Mouse (Mus musculus) intestine, embryonic 15.5 days (tissue): ENCODE measurements at regions not wholly inside any gene's neighbourhood (a gene's known extent, or its start where the extent isn't known, plus 50 kb on each side); places are given as distances from the start of the nearest gene placed in this dataset.
A peak's percentile ranks its signal among the peaks of the same experiment; 100 is the strongest.

Source experiments
- ATAC-seq: fragments of 200-750 bp; cut with Nextera tagmentation; 2 replicates; pipeline ENCODE4 v1.8.0; 2017; ENCODE audit warnings: moderate TSS enrichment, moderate library complexity
- H3K27ac ChIP-seq: fragments of 300-500 bp; sonication (generic); 2 replicates; pipeline ENCODE4 v1.5.1; 2015; ENCODE audit warnings: mild to moderate bottlenecking, inconsistent platforms
- H3K27me3 ChIP-seq: fragments of 300-500 bp; sonication (generic); replicated peaks from 2 replicates; pipeline ENCODE4 v1.6.1; 2015; ENCODE audit warnings: inconsistent platforms
- H3K36me3 ChIP-seq: fragments of 300-500 bp; sonication (generic); 2 replicates; pipeline ENCODE4 v1.6.1; 2015; ENCODE audit warnings: inconsistent platforms
- H3K4me1 ChIP-seq: fragments of 300-500 bp; sonication (generic); replicated peaks from 2 replicates; pipeline ENCODE4 v1.6.1; 2015; ENCODE audit warnings: inconsistent platforms
- H3K4me2 ChIP-seq: fragments of 300-500 bp; sonication (generic); replicated peaks from 2 replicates; pipeline ENCODE4 v1.6.1; 2015; ENCODE audit warnings: mild to moderate bottlenecking, inconsistent platforms
- H3K4me3 ChIP-seq: fragments of 300-500 bp; sonication (generic); replicated peaks from 2 replicates; pipeline ENCODE4 v1.5.1; 2015; ENCODE audit warnings: inconsistent platforms
- H3K9ac ChIP-seq: fragments of 300-500 bp; sonication (generic); 2 replicates; pipeline ENCODE4 v1.6.1; 2015; ENCODE audit warnings: inconsistent platforms
- H3K9me3 ChIP-seq: fragments of 300-500 bp; sonication (generic); 2 replicates; pipeline ENCODE4 v1.6.1; 2016; ENCODE audit warnings: inconsistent platforms
- WGBS: fragments of 180-500 bp; shearing (Covaris S2); methylation state at CpG from one replicate; pipeline ENCODE4 v1.1.7; 2015; 5-methylcytosine and 5-hydroxymethylcytosine counted together

GRCm38 (mm10) chr12:71768890-71769289 lies 62.0 kb upstream of the Daam1 start:
- ATAC-seq: peak; percentile 58; the same call in 1 of the 2 replicates
- H3K27me3 ChIP-seq: no peaks in the 10 kb centered on the region
- no peaks in the 10 kb centered on the region for H3K36me3 ChIP-seq
- H3K9me3 ChIP-seq: no peaks in the 10 kb centered on the region
- H3K27ac ChIP-seq: no peak overlapping the region
- H3K4me1 ChIP-seq: no peaks in the 10 kb centered on the region
- H3K4me2 ChIP-seq: peak overlapping the region; percentile 65
- peak overlapping the region; percentile 29 for H3K4me3 ChIP-seq
- WGBS: 22% methylated on average over 9 of the region's 9 CpGs
- no peak overlapping the region for H3K9ac ChIP-seq

DNA sequence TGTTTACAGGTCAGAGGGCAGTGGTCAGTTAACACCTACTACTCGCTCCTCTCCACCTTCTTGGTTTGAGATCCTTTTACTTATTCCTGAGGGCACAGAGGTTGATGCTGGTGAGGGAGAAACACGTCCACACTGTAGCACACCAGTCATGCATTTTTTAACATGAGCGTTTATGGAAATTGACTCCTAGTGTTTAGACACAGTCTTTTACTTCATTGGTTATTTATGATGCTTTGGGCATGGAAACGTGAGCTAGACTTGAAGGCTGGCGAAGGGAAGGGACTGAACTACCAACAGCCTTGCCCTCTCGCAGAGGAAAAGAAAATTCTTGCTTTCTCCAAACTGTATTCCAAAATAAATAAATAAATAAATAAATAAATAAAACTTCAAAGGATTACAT lies 61.6 kb upstream of the Daam1 start:
- Histone ChIP-seq H3K4me2 (peak overlapping the region; percentile 65; the same call in 1 of the 2 replicates), H3K36me3 (no peaks in the 10 kb centered on the region), H3K27me3 (no peaks in the 10 kb centered on the region), H3K4me1 (no peaks in the 10 kb centered on the region), H3K9ac (no peak overlapping the region), H3K9me3 (no peaks in the 10 kb centered on the region), H3K4me3 (no peak overlapping the region), H3K27ac (no peak overlapping the region)
- no peak for ATAC-seq
- WGBS: 59% methylated on average over 6 of the region's 6 CpGs

DNA sequence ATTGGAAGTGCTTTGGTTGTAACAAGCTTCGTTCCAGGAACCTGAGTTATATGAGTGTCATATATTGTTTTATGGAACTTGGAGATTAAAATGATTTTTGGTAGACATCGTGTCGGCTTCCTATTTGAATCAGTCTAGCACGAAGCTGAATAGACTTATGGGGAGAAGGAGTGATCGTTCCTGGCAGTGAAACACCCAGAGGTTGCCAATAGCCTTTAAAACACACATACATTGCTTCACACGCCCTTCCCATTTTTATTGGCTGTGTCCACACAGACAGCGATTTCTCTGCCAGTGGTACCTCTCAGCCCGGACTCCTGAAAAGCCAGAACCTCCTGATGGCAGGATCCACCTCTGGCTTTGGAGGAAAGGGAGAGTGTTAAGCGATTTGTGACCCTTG lies 57.0 kb upstream of the Daam1 start:
- no peaks in the 10 kb centered on the region for H3K36me3 ChIP-seq
- H3K27me3 ChIP-seq: no peaks in the 10 kb centered on the region
- 67% methylated on average over 9 of the region's 9 CpGs for WGBS
- no peak for ATAC-seq
- H3K9ac ChIP-seq: no peak overlapping the region
- no peak overlapping the region for H3K4me3 ChIP-seq
- peaks cover 7% of the 10 kb centered on the region; the same call in 1 of the 2 replicates for H3K4me1 ChIP-seq
- no peak overlapping the region for H3K4me2 ChIP-seq
- H3K27ac ChIP-seq: no peak overlapping the region
- H3K9me3 ChIP-seq: no peaks in the 10 kb centered on the region

GRCm38 (mm10) chr12:71775126-71775525 lies 55.8 kb upstream of the Daam1 start:
- WGBS: 80% methylated on average over 12 of the region's 12 CpGs

GRCm38 (mm10) chr12:71778137-71778536 lies 52.7 kb upstream of the Daam1 start:
- WGBS: 17% methylated on average over 14 of the region's 14 CpGs
- Histone ChIP-seq H3K27me3 (no peaks in the 10 kb centered on the region), H3K9me3 (no peaks in the 10 kb centered on the region), H3K27ac (no peak overlapping the region), H3K36me3 (no peaks in the 10 kb centered on the region), H3K4me3 (no peak overlapping the region; the same call in 1 of the 2 replicates), H3K9ac (no peak overlapping the region), H3K4me1 (peaks cover 7% of the 10 kb centered on the region; the same call in 1 of the 2 replicates), H3K4me2 (peak overlapping the region; percentile 50)
- ATAC-seq: peak; percentile 10; the same call in 1 of the 2 replicates

More at GRCm38 (mm10) chr12:71775126-71775525, 55.8 kb upstream of the Daam1 start:
- Histone ChIP-seq H3K9ac (no peak overlapping the region), H3K4me1 (peaks cover 7% of the 10 kb centered on the region; the same call in 1 of the 2 replicates), H3K9me3 (no peaks in the 10 kb centered on the region), H3K4me3 (no peak overlapping the region), H3K36me3 (no peaks in the 10 kb centered on the region), H3K4me2 (no peak overlapping the region), H3K27ac (no peak overlapping the region), H3K27me3 (no peaks in the 10 kb centered on the region)
- no peak for ATAC-seq

- H3K4me2 ChIP-seq: no peak overlapping the region
- no peak for ATAC-seq
- WGBS: 80% methylated on average over 3 of the region's 3 CpGs
Measured at GRCm38 (mm10) chr12:71778948-71779347, 51.9 kb upstream of the Daam1 start.

GRCm38 (mm10) chr12:71779418-71779817 lies 51.5 kb upstream of the Daam1 start:
- Histone ChIP-seq H3K36me3 (no peaks in the 10 kb centered on the region), H3K4me1 (peaks cover 7% of the 10 kb centered on the region; the same call in 1 of the 2 replicates), H3K4me2 (no peak overlapping the region), H3K9ac (no peak overlapping the region), H3K9me3 (no peaks in the 10 kb centered on the region), H3K4me3 (no peak overlapping the region), H3K27me3 (no peaks in the 10 kb centered on the region), H3K27ac (no peak overlapping the region)
- WGBS: 42% methylated on average over 6 of the region's 6 CpGs
- ATAC-seq: no peak

More at GRCm38 (mm10) chr12:71778948-71779347, 51.9 kb upstream of the Daam1 start:
- H3K9me3 ChIP-seq: no peaks in the 10 kb centered on the region
- H3K27ac ChIP-seq: no peak overlapping the region
- peaks cover 7% of the 10 kb centered on the region; the same call in 1 of the 2 replicates for H3K4me1 ChIP-seq
- no peaks in the 10 kb centered on the region for H3K36me3 ChIP-seq
- no peak overlapping the region for H3K9ac ChIP-seq
- H3K4me3 ChIP-seq: no peak overlapping the region
- no peaks in the 10 kb centered on the region for H3K27me3 ChIP-seq
